Mouse (Mus musculus) urinary bladder, postnatal 14 days (tissue): ENCODE data around the gene Rap1gds1.

ENCODE experiments used
- DNase-seq: peaks from one replicate; pipeline ENCODE4 v3.0.0; 2021; ENCODE audit warnings: low spot score

Gene Rap1gds1

DNA sequence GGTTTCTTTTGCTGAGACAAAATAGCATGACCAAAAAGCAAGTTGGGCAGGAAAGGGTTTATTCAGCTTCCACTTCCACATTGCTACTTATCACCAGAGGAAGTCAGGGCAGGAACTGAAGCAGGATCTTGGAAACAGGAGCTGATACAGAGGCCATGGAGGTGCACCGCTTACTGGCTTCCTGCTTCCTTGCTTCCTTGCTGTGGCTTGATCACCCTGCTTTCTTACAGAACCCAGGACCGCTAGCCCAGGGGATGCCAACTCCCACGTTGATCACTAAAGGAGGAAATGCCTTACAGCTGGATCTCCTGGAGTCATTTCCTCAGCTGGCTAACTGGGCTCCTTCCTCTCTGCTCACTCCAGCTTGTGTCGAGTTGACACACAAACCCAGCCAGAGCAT, 197.3 kb downstream of the Rap1gds1 start:
- DNase-seq: no peak

GRCm38 (mm10) chr3:138876931-138877361, 198.1 kb downstream of the Rap1gds1 start:
- DNase-seq: no peak

DNA sequence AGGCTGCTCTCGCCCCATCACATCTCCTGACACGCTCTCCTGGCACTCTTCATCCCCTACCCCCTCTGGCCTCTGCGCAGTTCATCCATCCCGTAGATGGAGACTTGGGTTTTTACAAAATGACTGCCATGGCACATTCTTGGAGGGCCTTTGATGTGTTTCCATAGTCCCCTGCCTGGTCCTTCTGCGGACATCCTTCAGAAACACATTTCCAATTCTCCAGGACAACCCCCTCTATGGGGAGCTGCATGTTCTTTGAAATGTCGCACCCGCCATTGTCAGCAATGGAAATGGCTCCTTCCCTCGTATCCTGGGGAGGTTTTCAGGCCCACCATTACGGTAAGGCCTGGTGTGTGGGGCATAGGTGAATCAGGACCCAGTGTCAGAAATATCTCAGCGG, 198.6 kb downstream of the Rap1gds1 start:
- DNase-seq: no peak

DNA sequence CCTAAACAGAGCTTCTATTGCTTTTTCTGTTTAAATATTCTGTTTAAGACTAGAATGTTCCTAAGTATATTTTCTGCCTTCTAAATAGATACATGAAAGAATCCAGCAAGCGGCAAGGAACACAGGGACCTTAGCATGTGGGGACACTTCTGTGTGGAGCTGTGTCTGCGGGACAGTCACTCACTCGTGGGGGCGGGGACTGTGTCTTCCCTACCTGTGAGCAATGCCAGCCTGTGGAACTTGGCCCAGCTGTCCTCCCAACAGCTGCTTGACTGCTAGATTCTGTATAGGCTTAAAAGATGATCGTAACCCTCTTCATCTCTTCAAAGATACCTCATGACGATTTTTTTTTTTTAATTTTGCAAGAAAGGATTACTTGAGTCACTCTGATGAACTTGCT, 199.1 kb downstream of the Rap1gds1 start:
- DNase-seq: no peak
